Mouse (Mus musculus): ENCODE data around the gene Hecw2.

The Hecw2 gene

GRCm38 (mm10) chr1:53782079-53782478 lies 412.9 kb downstream of the Hecw2 start:
- DNase-seq (ENCODE audit: low spot score) = no peak

- DNase-seq (ENCODE audit: low spot score) = no peak
Measured at GRCm38 (mm10) chr1:53781311-53781710, 413.7 kb downstream of the Hecw2 start.

GRCm38 (mm10) chr1:53776176-53776905 lies 418.6 kb downstream of the Hecw2 start:
- DNase-seq (ENCODE audit: low spot score) = no peak

- DNase-seq (ENCODE audit: low spot score) = no peak
Measured at GRCm38 (mm10) chr1:53775545-53775944, 419.4 kb downstream of the Hecw2 start.

- no peak for DNase-seq (ENCODE audit: low spot score)
Measured at GRCm38 (mm10) chr1:53775036-53775435, 419.9 kb downstream of the Hecw2 start.

GRCm38 (mm10) chr1:53774571-53774970 lies 420.4 kb downstream of the Hecw2 start:
- DNase-seq (ENCODE audit: low spot score) = no peak

- DNase-seq (ENCODE audit: low spot score) = peak; percentile 47
Measured at GRCm38 (mm10) chr1:53773994-53774393, 421.0 kb downstream of the Hecw2 start.

GRCm38 (mm10) chr1:53772967-53773366 lies 422.0 kb downstream of the Hecw2 start:
- DNase-seq (ENCODE audit: low spot score) = no peak

- DNase-seq (ENCODE audit: low spot score) = no peak
Measured at GRCm38 (mm10) chr1:53771476-53771875, 423.5 kb downstream of the Hecw2 start.

- no peak for DNase-seq (ENCODE audit: low spot score)
Measured at GRCm38 (mm10) chr1:53766112-53766511, 428.9 kb downstream of the Hecw2 start.

- DNase-seq (ENCODE audit: low spot score) = no peak
Measured at GRCm38 (mm10) chr1:53757316-53757715, 437.7 kb downstream of the Hecw2 start.
